Mouse (Mus musculus) layer of hippocampus, postnatal 25 days (tissue): Measurements from ENCODE around the gene Vash2. TPM values are rescaled to one million over a fixed set of nuclear protein-coding genes. Genes with fewer than 3 reads are reported as not detected.

Source experiments
- DNase-seq, 2 experiments: peaks; one replicate each; pipeline ENCODE4 v3.0.0; 2022; ENCODE audit warnings: mixed read lengths in 2 of 2, low spot score in 1 of 2; ENCODE audit errors: extremely low spot score in 1 of 2
- total RNA-seq, 2 experiments: library from RNA; stranded (reverse); gene quantifications; 2 replicates each; pipeline ENCODE4 v1.2.3; 2021

Gene Vash2
- total RNA-seq, 2 experiments from 2014 or later, result 2.1 to 3.4 TPM

- no peak for DNase-seq
These were observed 2.1 kb downstream of the Vash2 start for GRCm38 (mm10) chr1:190976887-190977573.

DNA sequence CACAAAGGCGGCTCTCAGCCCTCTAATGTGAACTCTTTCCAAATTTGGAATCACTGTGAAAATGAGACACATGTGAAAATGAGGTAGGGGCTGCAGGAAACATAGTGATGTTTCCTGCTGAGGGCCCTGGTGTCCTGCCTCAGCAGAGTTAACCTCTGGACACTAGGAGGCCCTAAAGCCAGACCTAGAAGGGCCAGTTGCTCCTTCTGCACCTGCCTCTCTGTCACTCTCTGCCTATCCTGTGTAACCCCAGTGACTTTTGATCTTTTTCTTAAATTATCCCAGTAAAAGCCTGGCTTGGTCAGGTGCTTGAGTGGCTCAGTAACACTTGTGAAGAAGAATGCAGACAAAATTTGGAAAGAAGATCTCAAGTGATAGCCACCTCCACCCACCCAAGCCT lies 4.3 kb downstream of the Vash2 start:
- DNase-seq, result no peak

GRCm38 (mm10) chr1:190974191-190974590 lies 4.9 kb downstream of the Vash2 start:
- DNase-seq, result no peak

- no peak for DNase-seq
These were observed 6.4 kb downstream of the Vash2 start for GRCm38 (mm10) chr1:190972612-190973192.

- DNase-seq, result no peak
These were observed 7.1 kb downstream of the Vash2 start for GRCm38 (mm10) chr1:190971708-190972610.

DNA sequence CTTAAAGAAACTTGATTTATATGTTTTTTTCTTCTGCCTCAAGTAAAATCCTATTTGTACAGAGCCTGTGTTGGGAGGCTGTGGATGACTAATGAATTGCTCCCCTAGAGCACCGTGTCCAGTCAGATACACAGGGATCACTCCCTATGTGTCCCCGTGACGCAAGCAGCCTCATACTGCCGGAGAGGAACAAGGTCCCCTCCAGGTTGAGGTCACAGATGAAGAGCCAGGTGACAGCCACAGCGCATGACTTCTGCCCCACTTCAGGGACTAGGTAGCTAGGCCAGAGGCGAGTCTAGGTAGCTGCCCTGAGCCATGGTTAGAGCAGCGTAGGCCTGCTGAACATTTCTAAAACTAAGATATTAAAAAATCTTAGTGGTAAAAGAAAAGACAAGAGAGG lies 11.1 kb downstream of the Vash2 start:
- DNase-seq, result no peak

- no peak for DNase-seq
These were observed 13.9 kb downstream of the Vash2 start for GRCm38 (mm10) chr1:190964992-190965780.

DNA sequence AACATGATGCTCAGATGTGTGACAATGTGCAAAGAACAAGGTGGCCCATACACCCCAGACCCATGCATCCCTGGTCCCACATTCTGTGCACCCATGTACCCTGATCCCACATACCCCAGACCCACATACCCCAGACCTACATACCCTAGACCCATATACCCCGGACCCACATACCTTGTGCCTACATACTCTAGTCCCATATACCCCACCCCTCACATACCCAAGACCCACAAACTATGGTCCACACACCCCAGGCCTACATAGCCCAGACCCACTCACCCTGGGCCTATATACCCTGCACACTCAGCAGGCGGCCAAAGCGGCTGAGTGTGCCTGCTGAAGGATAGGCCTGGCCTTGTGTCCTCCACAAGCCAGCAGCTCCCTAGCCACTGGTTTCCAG lies 16.3 kb downstream of the Vash2 start:
- DNase-seq, result no peak

- no peak for DNase-seq
These were observed 20.3 kb downstream of the Vash2 start for GRCm38 (mm10) chr1:190958821-190959220.

DNA sequence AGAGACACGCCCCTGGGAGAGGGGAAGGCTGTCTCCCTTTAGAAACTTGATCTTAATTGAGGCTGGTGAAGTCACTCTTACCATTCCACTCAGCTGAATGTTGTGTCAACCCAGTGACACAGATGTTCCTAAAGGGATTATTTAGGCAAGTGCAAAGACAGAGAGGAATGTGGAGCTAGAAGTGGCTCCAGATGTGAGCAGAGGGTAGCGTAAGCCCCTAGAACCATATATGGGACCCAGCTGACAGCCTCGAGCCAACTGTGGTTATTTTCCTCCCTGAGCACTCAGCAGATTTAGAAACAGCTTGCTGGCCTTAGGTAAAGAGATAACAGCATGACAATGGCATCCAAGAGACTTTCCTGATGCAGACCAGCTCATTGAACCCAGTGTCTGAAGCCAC lies 26.1 kb downstream of the Vash2 start:
- no peak for DNase-seq

- DNase-seq, result no peak
These were observed 28.1 kb downstream of the Vash2 start for GRCm38 (mm10) chr1:190951014-190951413.

DNA sequence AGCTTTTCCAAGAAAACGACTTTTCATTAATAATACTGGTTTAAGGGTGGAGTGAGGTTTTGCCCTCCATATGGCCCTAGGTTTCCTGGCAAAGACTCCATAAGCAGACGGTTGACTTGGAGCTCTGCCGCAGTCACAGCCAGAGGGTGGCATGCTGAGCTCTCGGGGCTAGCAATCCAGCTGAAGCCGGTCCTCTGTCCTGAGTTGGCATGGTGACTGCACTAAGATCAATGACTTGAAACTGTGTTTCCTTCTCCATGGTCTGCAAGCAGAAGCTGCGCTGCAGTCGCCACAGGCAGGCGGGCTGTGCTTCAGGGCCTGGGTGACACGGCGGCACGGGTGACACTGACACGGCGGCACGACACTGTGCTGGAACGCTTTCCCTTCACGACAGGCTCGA lies 30.2 kb downstream of the Vash2 start:
- DNase-seq, result no peak

DNA sequence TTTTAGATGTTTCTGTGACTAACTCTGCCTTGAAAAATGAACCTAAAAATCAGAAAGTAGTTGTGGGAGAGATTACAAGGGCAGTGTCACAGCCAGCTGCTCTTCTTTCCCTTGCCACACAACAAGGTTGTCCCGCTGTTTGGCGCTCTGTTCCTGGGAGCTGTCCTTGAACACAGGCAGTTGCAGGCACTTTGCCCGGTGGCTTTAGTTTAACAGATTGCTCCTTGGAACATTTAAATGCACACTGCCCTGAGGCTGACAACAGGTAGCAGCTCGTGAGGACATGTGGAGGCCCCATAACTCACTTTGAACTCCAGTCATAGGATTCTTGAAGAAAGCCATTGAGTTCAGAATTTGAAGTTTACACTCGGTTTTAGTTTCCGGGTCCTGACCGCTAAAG lies 30.7 kb downstream of the Vash2 start:
- DNase-seq, result no peak

GRCm38 (mm10) chr1:190947986-190948385 lies 31.1 kb downstream of the Vash2 start:
- no peak for DNase-seq

- DNase-seq, result peak; percentile 37 to 80
These were observed 34.9 kb downstream of the Vash2 start for GRCm38 (mm10) chr1:190944109-190944760.

DNA sequence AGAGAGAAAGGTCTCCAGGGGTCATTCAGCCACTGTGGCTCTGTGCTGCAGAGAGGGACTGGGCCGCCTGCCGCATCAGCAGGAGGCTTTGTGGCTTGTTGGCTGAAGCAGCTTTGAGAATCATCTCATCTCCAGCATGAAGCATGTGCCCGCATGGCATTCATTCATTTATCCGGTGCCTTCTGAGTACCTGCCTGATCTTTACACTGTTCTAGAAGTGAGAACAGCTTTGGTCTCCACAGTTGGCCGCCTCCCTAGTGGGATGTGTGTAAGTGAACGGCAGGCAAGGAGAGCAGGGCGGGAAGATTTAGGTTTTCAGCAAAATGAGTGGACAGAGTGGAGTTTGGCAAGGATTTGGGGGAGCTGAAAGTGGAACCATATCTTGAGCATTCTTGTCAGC lies 39.3 kb downstream of the Vash2 start:
- no peak for DNase-seq

- no peak for DNase-seq
These were observed 48.9 kb downstream of the Vash2 start for GRCm38 (mm10) chr1:190930181-190930580.

- peak in 1 of 2 experiments; percentile 31 for DNase-seq
These were observed 49.9 kb downstream of the Vash2 start for GRCm38 (mm10) chr1:190929010-190929695.

- DNase-seq, result peak; percentile 94 to 98
These were observed 50.6 kb downstream of the Vash2 start for GRCm38 (mm10) chr1:190928370-190929009.
